Mouse (Mus musculus) heart, adult 11 months (tissue): Measurements from ENCODE around the gene Fpr3.
"Not testable (repeated sequence)": the region's sequence is repeated elsewhere in the genome, so short reads cannot be mapped to it uniquely, and the experiment has no call there.

ENCODE experiments used
- DNase-seq: peaks from one replicate; pipeline ENCODE4 v3.0.0; 2022

Gene Fpr3

GRCm38 (mm10) chr17:17887774-17888248 is at the start of gene Fpr3, which contains the start of gene Fpr2:
Gene Fpr3 (plus strand): TSS chr17:17887852.
Gene Fpr2 (plus strand): TSS chr17:17887824.
- DNase-seq = peak; percentile 19

GRCm38 (mm10) chr17:17837919-17838701 is 49.5 kb upstream of the Fpr3 start:
- DNase-seq = peak; percentile 100

- DNase-seq = peak; percentile 7
These were observed 48.4 kb upstream of the Fpr3 start for GRCm38 (mm10) chr17:17839276-17839675.

- DNase-seq = peak; percentile 35
These were observed 46.9 kb upstream of the Fpr3 start for GRCm38 (mm10) chr17:17840796-17841195.

- no peak for DNase-seq
These were observed 44.0 kb upstream of the Fpr3 start for GRCm38 (mm10) chr17:17843534-17844261.

- not testable (repeated sequence) for DNase-seq
These were observed 43.0 kb upstream of the Fpr3 start for GRCm38 (mm10) chr17:17844606-17845005.

- no peak for DNase-seq
These were observed 42.2 kb upstream of the Fpr3 start for GRCm38 (mm10) chr17:17845187-17846027.

- DNase-seq = no peak
These were observed 38.7 kb upstream of the Fpr3 start for GRCm38 (mm10) chr17:17848988-17849387.

- no peak for DNase-seq
These were observed 37.5 kb upstream of the Fpr3 start for GRCm38 (mm10) chr17:17849906-17850712.

GRCm38 (mm10) chr17:17855064-17855838 is 32.4 kb upstream of the Fpr3 start, which contains the start of gene Has1:
Gene Has1 (minus strand): TSS chr17:17855205.
- DNase-seq = no peak

- DNase-seq = peak; percentile 87
These were observed 31.0 kb upstream of the Fpr3 start for GRCm38 (mm10) chr17:17856612-17857011.

GRCm38 (mm10) chr17:17857446-17857845 is 30.2 kb upstream of the Fpr3 start:
- DNase-seq = peak; percentile 80

GRCm38 (mm10) chr17:17860110-17860509 is 27.5 kb upstream of the Fpr3 start:
- peak; percentile 74 for DNase-seq

GRCm38 (mm10) chr17:17862360-17862759 is 25.3 kb upstream of the Fpr3 start:
- DNase-seq = peak; percentile 93

- DNase-seq = peak; percentile 82
These were observed 22.5 kb upstream of the Fpr3 start for GRCm38 (mm10) chr17:17865168-17865567.

- peak; percentile 91 for DNase-seq
These were observed 20.7 kb upstream of the Fpr3 start for GRCm38 (mm10) chr17:17866801-17867469.

- DNase-seq = peak; percentile 80
These were observed 16.6 kb upstream of the Fpr3 start for GRCm38 (mm10) chr17:17870892-17871550.

- no peak for DNase-seq
These were observed 16.0 kb upstream of the Fpr3 start for GRCm38 (mm10) chr17:17871697-17872096.

- no peak for DNase-seq
These were observed 8.3 kb upstream of the Fpr3 start for GRCm38 (mm10) chr17:17879347-17879746.

- DNase-seq = no peak
These were observed 5.0 kb upstream of the Fpr3 start for GRCm38 (mm10) chr17:17882672-17883071.
